Mouse (Mus musculus) embryonic facial prominence, embryonic 15.5 days (tissue): Measurements from ENCODE around the gene B2m. TPM values are rescaled to one million over a fixed set of nuclear protein-coding genes. Genes with fewer than 3 reads are reported as not detected.

ENCODE experiments used
- ATAC-seq: fragments of 200-750 bp; cut with Nextera tagmentation; 2 replicates; pipeline ENCODE4 v1.8.0; 2017; ENCODE audit warnings: low read depth, moderate TSS enrichment; ENCODE audit not compliant: insufficient number of reproducible peaks, low FRiP score, low TSS enrichment
- H3K27ac ChIP-seq: fragments of 300-500 bp; sonication (generic); replicated peaks from 2 replicates; pipeline ENCODE4 v1.5.1; 2015; ENCODE audit warnings: mild to moderate bottlenecking, inconsistent platforms
- H3K27me3 ChIP-seq: fragments of 300-500 bp; sonication (generic); 2 replicates; pipeline ENCODE4 v1.6.1; 2015; ENCODE audit warnings: inconsistent platforms
- H3K36me3 ChIP-seq: fragments of 300-500 bp; sonication (generic); 2 replicates; pipeline ENCODE4 v1.6.1; 2015; ENCODE audit warnings: mild to moderate bottlenecking, inconsistent platforms
- H3K4me1 ChIP-seq: fragments of 300-500 bp; sonication (generic); 2 replicates; pipeline ENCODE4 v1.6.1; 2015; ENCODE audit warnings: inconsistent platforms
- H3K4me2 ChIP-seq: fragments of 300-500 bp; sonication (generic); replicated peaks from 2 replicates; pipeline ENCODE4 v1.6.1; 2015; ENCODE audit warnings: mild to moderate bottlenecking, inconsistent platforms
- H3K4me3 ChIP-seq: fragments of 300-500 bp; sonication (generic); replicated peaks from 2 replicates; pipeline ENCODE4 v1.5.1; 2015; ENCODE audit warnings: mild to moderate bottlenecking, inconsistent platforms
- H3K9ac ChIP-seq: fragments of 300-500 bp; sonication (generic); 2 replicates; pipeline ENCODE4 v1.6.1; 2015; ENCODE audit warnings: inconsistent platforms
- H3K9me3 ChIP-seq: fragments of 300-500 bp; sonication (generic); replicated peaks from 2 replicates; pipeline ENCODE4 v1.6.1; 2016; ENCODE audit warnings: inconsistent platforms
- WGBS: fragments of 180-500 bp; shearing (Covaris S2); methylation state at CpG from one replicate; pipeline ENCODE4 v1.1.7; 2015; 5-methylcytosine and 5-hydroxymethylcytosine counted together
- polyA plus RNA-seq: library from polyadenylated mRNA; unstranded; fragments of >200 nt; fragmentation: Nextera tagmentation; extraction: Ambion mirVana; gene quantifications from 2 replicates; pipeline ENCODE4 v1.2.1, GENCODE M21; 2015

The B2m gene
- polyA plus RNA-seq, 1 experiment from 2014 or later, result 337 TPM

DNA sequence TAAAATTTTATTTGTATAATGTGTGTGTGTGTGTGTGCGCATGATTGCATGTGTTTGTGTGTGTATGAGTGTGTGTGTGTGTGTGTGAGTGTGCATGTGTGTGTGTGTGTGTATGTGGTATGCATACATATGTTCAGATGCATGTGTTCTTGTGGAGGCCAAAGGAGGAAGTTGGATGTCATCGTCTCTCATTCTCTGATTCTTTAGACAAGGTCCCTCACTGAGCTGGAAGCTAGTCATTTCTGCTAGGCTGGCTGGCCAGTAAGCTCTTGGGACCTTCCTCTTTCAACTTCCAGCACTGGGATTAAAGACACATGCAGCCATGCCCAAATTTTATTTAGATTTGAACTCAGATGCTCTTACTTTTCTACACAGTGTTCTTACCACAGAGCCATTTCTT lies 15.4 kb upstream of the B2m start:
- H3K9me3 ChIP-seq, result no peaks in the 10 kb centered on the region
- H3K4me2 ChIP-seq, result no peak overlapping the region
- no peak overlapping the region for H3K4me3 ChIP-seq
- no peak for ATAC-seq
- no peaks in the 10 kb centered on the region for H3K4me1 ChIP-seq
- 85% methylated on average over 2 of the region's 2 CpGs for WGBS
- H3K9ac ChIP-seq, result no peak overlapping the region
- H3K36me3 ChIP-seq, result no peaks in the 10 kb centered on the region
- no peaks in the 10 kb centered on the region for H3K27me3 ChIP-seq
- no peak overlapping the region for H3K27ac ChIP-seq

DNA sequence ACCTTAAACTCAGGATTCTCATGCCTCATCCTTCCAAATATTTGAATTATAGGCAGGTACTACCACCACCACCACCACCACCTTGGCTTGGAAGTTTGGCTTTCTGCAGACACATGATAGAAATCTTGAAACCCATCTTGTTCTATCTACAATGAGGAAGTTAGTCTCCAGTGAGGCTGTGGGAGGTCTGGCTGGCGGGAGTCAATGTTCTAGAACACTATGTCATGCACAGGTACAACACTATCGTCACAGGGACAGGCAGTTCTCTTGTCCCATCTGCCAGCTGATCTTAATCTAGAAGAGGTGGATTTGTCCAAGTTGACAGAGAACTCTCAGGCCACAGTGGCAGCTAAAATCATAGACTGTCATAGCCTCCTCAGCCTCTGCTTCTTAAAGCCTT lies 14.9 kb upstream of the B2m start:
- Histone ChIP-seq H3K36me3 (no peaks in the 10 kb centered on the region), H3K4me1 (no peaks in the 10 kb centered on the region), H3K4me2 (no peak overlapping the region), H3K27ac (no peak overlapping the region), H3K27me3 (no peaks in the 10 kb centered on the region), H3K4me3 (no peak overlapping the region), H3K9me3 (no peaks in the 10 kb centered on the region), H3K9ac (no peak overlapping the region)
- no peak for ATAC-seq
- 82% methylated on average over 2 of the region's 2 CpGs for WGBS

DNA sequence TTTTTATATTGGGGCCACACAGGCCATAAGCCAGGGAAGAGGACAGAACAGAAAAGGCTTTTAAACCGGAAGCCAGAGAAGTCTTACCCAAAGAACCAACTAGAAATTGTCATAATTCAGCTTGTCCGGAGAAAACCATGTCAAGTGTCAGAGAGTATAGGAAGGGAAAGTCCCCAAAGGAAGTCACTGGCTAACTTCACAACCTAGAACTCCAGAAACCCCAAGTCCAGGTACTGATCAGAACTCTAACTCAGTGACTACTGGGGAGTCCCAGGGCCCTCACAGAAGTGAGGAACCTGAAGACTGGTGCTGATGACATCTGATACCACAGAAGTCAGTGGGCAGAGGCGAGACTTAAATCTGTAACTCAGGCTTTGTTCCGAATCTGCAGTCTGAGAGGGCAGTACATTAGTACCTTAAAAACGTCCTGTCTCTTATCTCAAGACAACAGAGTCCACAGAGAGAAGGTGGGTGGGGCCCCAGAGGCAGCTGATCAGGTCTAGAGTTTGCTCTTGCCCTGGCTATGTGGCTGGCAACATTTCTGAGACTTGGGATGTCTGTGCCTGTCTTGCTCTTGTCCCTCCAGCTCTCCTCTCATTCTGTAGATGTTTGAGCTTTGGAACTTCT lies 9.5 kb upstream of the B2m start:
- Histone ChIP-seq H3K9ac (no peak overlapping the region), H3K4me1 (no peaks in the 10 kb centered on the region), H3K4me3 (no peak overlapping the region), H3K9me3 (no peaks in the 10 kb centered on the region), H3K27me3 (no peaks in the 10 kb centered on the region), H3K36me3 (no peaks in the 10 kb centered on the region), H3K4me2 (no peak overlapping the region), H3K27ac (no peak overlapping the region)
- ATAC-seq, result no peak
- WGBS, result 49% methylated on average over 5 of the region's 5 CpGs

DNA sequence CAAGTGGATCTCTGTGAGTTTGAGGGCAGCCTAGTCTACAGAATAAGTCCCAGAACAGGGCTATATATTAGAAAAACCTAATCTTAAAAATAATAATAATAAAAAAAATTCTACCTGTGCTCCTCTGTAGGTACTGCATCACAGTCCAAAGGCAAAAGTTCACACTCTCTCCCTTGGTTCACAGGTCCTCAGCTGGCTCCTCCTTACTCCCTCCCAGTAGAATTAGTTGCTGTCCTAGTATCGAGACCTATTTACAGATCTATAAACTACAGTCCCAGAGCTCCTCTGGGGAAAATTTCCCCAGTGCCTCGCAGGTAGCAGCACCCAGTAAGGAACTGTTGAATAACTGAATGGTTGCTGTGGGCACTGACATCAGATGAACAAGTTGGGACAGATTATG lies 6.7 kb upstream of the B2m start:
- Histone ChIP-seq H3K9me3 (no peaks in the 10 kb centered on the region), H3K9ac (no peak overlapping the region), H3K4me1 (no peaks in the 10 kb centered on the region), H3K4me3 (no peak overlapping the region), H3K27me3 (no peaks in the 10 kb centered on the region), H3K4me2 (no peak overlapping the region), H3K36me3 (no peaks in the 10 kb centered on the region), H3K27ac (no peak overlapping the region)
- ATAC-seq, result no peak
- 56% methylated on average over 2 of the region's 2 CpGs for WGBS

DNA sequence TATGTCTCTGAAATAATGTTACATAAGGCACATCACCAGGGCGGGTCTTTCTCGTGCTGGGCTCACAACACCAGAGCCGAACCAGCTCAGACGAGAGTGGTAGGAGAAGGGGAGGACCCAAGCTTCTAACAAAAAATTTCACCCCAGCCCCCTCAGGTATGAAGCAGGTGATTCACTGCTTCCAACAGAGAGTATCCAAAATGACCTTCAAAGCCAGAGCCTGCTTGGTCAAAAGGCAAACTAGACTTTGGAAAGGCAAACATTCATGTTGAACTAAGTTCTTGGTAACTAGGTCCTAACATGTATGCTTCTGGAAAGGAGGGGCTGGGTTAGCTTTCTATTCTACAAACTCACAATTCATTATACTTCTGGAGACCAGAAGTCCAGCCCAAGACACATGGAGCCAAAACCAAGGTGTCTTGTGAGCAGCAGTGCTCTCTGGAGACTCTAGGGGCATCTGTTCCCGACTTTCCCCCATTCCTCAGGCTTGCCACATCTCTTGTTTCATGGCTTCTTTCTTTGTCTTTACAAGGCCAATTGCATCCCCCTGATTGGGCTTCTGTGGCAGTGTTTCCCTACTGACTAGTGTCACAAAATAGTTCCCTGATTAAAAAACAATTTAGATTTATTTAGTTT lies 6.0 kb upstream of the B2m start:
- H3K9ac ChIP-seq, result no peak overlapping the region
- no peak overlapping the region for H3K4me3 ChIP-seq
- no peaks in the 10 kb centered on the region for H3K4me1 ChIP-seq
- H3K9me3 ChIP-seq, result no peaks in the 10 kb centered on the region
- H3K36me3 ChIP-seq, result no peaks in the 10 kb centered on the region
- H3K4me2 ChIP-seq, result no peak overlapping the region
- WGBS, result 72% methylated on average over 5 of the region's 5 CpGs
- H3K27me3 ChIP-seq, result no peaks in the 10 kb centered on the region
- ATAC-seq, result no peak
- no peak overlapping the region for H3K27ac ChIP-seq

DNA sequence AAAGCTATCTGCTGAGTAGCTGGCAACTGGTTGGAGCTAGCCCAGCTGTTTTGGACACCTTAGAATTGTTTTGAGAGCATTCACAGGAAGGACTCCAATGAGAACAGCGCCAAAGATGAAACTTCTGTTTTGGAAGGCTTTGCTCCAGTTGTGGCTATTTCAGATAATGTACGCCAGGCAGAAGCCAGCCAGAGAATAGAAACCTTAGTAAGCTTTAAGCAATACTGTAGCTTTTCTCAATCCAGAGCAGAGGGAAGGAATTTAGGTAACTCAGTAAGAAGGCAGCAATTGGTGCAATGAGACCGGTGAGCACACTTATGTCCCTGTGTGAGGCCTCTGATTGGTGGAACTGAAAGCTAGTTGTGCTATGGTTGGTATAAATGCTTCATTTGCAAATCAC lies 4.4 kb upstream of the B2m start:
- H3K9me3 ChIP-seq, result no peaks in the 10 kb centered on the region
- H3K4me3 ChIP-seq, result no peak overlapping the region
- peaks cover 3% of the 10 kb centered on the region; the same call in 1 of the 2 replicates for H3K4me1 ChIP-seq
- H3K9ac ChIP-seq, result no peak overlapping the region
- no peak overlapping the region for H3K27ac ChIP-seq
- WGBS, result 82% methylated on average over 3 of the region's 3 CpGs
- ATAC-seq, result no peak
- no peak overlapping the region for H3K4me2 ChIP-seq
- no peaks in the 10 kb centered on the region for H3K36me3 ChIP-seq
- no peaks in the 10 kb centered on the region for H3K27me3 ChIP-seq

DNA sequence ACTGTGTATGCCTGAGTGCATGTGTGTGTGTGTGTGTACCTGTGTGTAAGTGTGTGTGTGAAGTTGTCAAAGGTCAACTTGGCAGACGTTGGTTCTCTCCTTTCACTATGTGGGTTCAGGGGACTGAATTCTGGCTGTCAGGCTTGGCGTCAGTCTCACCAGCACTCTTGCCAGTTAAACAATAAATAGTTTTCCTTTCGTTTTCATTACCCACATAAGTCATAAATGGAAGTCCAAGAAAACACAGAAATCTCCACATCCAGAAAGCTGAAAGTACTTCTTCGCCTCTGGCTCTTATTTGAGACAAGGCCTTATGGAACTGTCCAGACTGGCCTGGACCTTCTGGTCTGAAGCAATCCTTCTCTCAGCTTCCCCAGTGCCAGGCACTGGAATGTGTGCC lies 1.7 kb upstream of the B2m start:
- Histone ChIP-seq H3K9ac (no peak overlapping the region), H3K27me3 (no peaks in the 10 kb centered on the region), H3K4me1 (peaks cover 9% of the 10 kb centered on the region), H3K9me3 (no peaks in the 10 kb centered on the region), H3K4me2 (no peak overlapping the region), H3K36me3 (no peaks in the 10 kb centered on the region), H3K27ac (no peak overlapping the region), H3K4me3 (no peak overlapping the region)
- WGBS, result 67% methylated on average over 4 of the region's 4 CpGs
- ATAC-seq, result no peak

DNA sequence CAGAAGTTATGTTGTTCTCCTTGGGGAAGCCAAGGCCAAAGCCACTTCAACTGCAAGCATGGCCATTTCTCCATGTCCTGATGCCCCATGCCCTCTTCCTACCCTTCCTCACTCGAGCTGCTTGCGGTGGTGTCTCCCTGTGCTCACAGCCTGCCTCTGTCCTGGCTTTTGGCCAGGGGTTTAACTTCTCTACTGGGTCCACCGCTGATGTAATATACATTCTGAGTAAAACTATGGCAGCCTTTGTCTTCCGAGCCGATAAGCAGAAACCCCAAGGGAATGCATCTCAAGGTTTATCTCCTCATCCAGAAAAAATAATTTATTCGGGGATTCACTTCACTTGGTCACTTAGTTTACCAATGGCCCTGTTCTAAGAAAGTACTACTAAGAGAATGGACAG lies 799 bp upstream of the B2m start:
- peaks cover 9% of the 10 kb centered on the region for H3K4me1 ChIP-seq
- no peak overlapping the region for H3K9ac ChIP-seq
- no peaks in the 10 kb centered on the region for H3K9me3 ChIP-seq
- H3K27me3 ChIP-seq, result no peaks in the 10 kb centered on the region
- H3K4me2 ChIP-seq, result no peak overlapping the region
- ATAC-seq, result no peak
- no peak overlapping the region for H3K4me3 ChIP-seq
- H3K27ac ChIP-seq, result no peak overlapping the region
- no peaks in the 10 kb centered on the region for H3K36me3 ChIP-seq
- 63% methylated on average over 6 of the region's 6 CpGs for WGBS

DNA sequence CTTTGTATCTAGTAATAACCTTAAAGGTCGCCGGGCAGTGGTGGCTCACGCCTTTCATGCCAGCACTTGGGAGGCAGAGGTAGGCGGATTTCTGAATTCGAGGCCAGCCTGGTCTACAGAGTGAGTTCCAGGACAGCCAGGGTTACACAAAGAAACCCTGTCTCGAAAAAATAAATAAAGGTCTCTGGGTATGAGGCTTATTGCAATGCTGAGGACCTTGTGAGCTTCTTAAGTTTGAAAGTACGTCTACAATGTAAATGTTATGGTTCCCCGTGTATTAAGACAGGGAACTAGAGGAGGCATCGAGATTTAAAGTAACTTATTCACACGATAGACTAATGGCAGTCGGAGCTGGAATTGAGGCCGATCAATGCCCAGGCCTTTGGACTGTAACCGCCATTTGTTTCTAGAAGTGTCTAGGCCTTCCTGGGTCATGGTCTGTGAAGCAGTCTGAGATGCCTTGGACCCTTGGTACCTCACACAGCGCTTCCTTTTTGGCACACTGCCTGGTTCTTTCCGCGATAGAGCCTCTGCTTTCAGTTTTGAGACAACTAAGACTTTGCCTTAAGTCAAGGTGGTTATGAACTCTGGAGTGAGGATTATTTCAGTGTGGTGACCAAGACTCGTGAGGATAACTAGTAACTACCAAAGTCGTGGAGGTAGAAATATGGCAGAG lies 894 bp downstream of the B2m start:
- peak overlapping the region; percentile 59 for H3K9ac ChIP-seq
- no peaks in the 10 kb centered on the region for H3K36me3 ChIP-seq
- 23% methylated on average over 18 of the region's 18 CpGs for WGBS
- no peaks in the 10 kb centered on the region for H3K9me3 ChIP-seq
- no peak for ATAC-seq
- H3K27me3 ChIP-seq, result no peaks in the 10 kb centered on the region
- peaks cover 9% of the 10 kb centered on the region for H3K4me1 ChIP-seq
- H3K27ac ChIP-seq, result peak overlapping the region; percentile 86
- peak overlapping the region; percentile 70 for H3K4me3 ChIP-seq
- peak overlapping the region; percentile 62 for H3K4me2 ChIP-seq

DNA sequence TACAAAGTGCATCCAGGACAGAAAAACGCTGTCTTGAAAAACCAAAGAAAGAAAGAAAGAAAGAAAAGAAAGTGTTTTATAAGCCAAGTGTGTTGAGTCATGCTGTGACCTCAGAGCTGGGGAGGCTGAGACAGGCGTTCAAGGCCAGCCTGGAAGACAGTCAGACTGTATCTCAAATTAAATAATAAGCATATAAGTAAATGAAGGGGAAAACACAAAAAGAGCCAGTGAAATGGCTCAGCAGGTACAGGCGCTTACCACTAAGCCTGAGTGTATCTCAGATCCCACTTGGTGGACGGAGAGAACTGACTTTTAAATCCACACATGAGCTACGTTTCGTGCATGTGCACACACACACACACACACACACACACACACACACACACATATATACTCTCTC lies 1.8 kb downstream of the B2m start:
- Histone ChIP-seq H3K9me3 (no peaks in the 10 kb centered on the region), H3K4me3 (no peak overlapping the region), H3K9ac (no peak overlapping the region), H3K4me1 (peaks cover 9% of the 10 kb centered on the region), H3K27me3 (no peaks in the 10 kb centered on the region), H3K27ac (no peak overlapping the region), H3K4me2 (0 out of 2 replicates have a peak overlapping the region, but pooled peaks have one; percentile 62), H3K36me3 (no peaks in the 10 kb centered on the region)
- ATAC-seq, result no peak
- WGBS, result 87% methylated on average over 6 of the region's 6 CpGs

DNA sequence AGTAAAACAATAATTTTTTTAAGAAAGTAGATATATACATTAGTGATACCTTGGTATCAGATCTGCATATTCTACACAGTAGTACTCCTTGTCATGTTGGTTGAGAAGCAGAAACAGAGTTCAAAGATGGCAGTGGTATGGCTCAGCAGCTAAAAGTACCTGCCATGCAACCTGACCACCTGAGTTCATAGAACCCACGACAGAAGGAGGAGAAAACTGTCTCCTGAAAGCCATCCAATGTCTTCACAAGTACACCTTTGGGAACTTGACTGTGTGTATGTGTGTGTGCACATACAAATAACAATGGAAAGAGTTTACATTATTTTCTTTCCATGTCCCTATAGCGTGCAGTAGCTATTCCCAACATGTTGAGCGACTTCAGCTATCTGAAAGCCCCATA lies 2.2 kb downstream of the B2m start:
- WGBS, result 82% methylated on average over 3 of the region's 3 CpGs
- Histone ChIP-seq H3K4me2 (no peak overlapping the region), H3K27ac (no peak overlapping the region), H3K27me3 (no peaks in the 10 kb centered on the region), H3K36me3 (no peaks in the 10 kb centered on the region), H3K4me1 (peaks cover 9% of the 10 kb centered on the region), H3K9me3 (no peaks in the 10 kb centered on the region), H3K9ac (no peak overlapping the region), H3K4me3 (no peak overlapping the region)
- no peak for ATAC-seq

DNA sequence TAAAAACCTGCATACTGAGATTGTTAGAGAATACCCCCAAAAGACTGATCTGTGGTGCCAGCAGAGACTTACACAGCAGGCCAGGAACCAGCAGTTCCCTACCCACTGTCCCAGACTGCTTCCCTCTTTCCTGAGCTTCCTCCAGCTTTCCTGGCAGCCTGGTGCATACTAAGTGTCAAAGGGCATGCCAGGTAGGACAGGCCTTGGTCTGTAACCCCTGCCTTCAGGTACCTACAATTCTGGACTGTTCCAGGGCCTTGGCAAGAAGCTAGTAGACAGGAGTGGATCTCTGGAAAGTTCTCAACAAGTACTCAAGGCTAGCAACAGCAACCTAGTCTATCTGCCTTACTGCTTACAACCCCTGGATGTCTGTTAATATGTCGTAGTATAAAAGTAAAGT lies 3.7 kb downstream of the B2m start:
- Histone ChIP-seq H3K9ac (no peak overlapping the region), H3K4me3 (no peak overlapping the region), H3K27me3 (no peaks in the 10 kb centered on the region), H3K27ac (no peak overlapping the region), H3K36me3 (no peaks in the 10 kb centered on the region), H3K9me3 (no peaks in the 10 kb centered on the region), H3K4me2 (no peak overlapping the region), H3K4me1 (peaks cover 9% of the 10 kb centered on the region)
- ATAC-seq, result no peak
- 92% methylated on average over 1 of the region's 1 CpGs for WGBS
